Mouse (Mus musculus): ENCODE measurements around the gene Chrm5.
"Not testable (repeated sequence)": the region's sequence is repeated elsewhere in the genome, so short reads cannot be mapped to it uniquely, and the experiment has no call there.

Gene Chrm5

GRCm38 (mm10) chr2:112482533-112483333 lies 2.2 kb upstream of the Chrm5 start:
- DNase-seq (ENCODE audit: low read depth, low spot score), result no peak

DNA sequence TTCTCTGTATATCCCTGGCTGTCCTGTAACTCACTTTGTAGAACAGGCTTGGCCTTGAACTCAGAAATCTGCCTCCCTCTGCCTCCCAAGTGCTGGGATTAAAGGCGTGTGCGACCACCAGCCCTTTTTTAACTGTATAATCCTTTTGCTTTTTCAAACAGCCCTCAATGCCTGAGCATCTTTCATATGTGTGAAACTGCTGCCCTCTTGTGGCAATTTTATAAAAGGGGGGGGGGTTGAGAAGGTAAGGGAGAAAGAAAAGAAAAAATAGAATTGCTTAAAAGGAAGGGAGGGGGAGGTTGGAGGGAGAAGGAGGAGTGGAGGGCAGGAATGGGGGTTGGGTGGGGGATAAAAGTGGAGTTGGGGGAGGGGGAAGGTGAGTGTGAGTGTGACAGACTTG lies 995 bp upstream of the Chrm5 start:
- DNase-seq (ENCODE audit: low read depth, low spot score), result no peak

- no peak for DNase-seq (ENCODE audit: low read depth, low spot score)
These were observed 4.0 kb downstream of the Chrm5 start for GRCm38 (mm10) chr2:112476554-112476953.

DNA sequence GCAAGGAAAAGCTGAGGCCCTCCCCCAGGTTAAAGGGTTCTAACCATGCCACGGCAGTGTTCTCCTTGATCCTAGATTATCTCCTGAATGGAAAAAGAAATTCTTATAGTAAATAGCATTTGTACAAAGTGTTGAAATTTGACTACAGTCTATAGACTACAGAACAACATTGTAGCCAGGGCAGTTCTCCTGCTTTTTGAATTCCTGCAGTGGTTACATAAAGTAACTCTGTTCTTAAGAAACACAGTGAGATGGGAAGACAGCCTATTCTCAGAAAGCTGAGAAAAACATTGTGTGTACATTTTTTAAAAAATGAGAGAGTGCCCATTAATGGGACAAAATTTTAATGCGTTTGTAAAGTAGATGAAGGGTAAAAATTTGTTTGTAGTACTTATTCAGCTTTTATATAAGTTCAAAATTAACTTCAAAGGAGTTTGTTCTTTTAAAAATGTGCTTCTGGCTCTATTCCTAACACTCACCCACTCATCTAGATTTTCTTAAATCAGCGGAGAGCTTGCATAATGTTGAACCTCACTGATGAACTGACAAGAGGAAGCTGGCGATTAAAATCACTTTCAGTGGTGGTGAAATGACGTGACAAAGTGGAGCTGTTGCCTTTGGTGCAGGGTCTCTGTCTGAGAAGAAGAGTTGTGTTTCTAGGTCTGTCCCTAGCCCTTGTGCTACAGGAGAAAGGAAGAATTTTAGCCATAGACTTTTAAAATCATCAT lies 5.4 kb downstream of the Chrm5 start:
- DNase-seq (ENCODE audit: low read depth, low spot score), result no peak

GRCm38 (mm10) chr2:112472076-112472475 lies 8.5 kb downstream of the Chrm5 start:
- no peak for DNase-seq (ENCODE audit: low read depth, low spot score)

GRCm38 (mm10) chr2:112470961-112471381 lies 9.6 kb downstream of the Chrm5 start:
- DNase-seq (ENCODE audit: low read depth, low spot score), result no peak

- DNase-seq (ENCODE audit: low read depth, low spot score), result no peak
These were observed 11.0 kb downstream of the Chrm5 start for GRCm38 (mm10) chr2:112469542-112469941.

GRCm38 (mm10) chr2:112460557-112460956 lies 20.0 kb downstream of the Chrm5 start:
- DNase-seq (ENCODE audit: low read depth, low spot score), result no peak

- peak; percentile 85 for DNase-seq (ENCODE audit: low read depth, low spot score)
These were observed 25.6 kb downstream of the Chrm5 start, which contains the start of gene Emc7 for GRCm38 (mm10) chr2:112454862-112455564. Gene Emc7, plus strand, starts transcription at chr2:112454997.

- no peak for DNase-seq (ENCODE audit: low read depth, low spot score)
These were observed 26.3 kb downstream of the Chrm5 start for GRCm38 (mm10) chr2:112454125-112454861.

DNA sequence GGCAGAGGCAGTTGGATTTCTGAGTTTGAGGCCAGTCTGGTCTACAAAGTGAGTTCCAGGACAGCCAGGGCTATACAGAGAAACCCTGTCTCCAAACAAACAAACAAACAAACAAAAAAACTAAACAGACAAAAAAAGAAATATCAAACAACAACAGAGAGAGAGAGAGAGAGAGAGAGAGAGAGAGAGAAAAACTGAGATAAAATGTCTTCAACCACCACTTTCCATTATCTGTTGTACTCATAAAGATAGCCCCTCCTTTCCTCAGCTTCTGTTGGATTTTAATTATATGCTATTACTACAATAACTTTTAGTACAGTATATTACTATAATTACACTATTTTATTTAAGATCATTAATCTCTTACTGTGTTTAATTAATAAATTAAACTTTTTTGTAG lies 28.1 kb downstream of the Chrm5 start:
- not testable (repeated sequence) for DNase-seq (ENCODE audit: low read depth, low spot score)

DNA sequence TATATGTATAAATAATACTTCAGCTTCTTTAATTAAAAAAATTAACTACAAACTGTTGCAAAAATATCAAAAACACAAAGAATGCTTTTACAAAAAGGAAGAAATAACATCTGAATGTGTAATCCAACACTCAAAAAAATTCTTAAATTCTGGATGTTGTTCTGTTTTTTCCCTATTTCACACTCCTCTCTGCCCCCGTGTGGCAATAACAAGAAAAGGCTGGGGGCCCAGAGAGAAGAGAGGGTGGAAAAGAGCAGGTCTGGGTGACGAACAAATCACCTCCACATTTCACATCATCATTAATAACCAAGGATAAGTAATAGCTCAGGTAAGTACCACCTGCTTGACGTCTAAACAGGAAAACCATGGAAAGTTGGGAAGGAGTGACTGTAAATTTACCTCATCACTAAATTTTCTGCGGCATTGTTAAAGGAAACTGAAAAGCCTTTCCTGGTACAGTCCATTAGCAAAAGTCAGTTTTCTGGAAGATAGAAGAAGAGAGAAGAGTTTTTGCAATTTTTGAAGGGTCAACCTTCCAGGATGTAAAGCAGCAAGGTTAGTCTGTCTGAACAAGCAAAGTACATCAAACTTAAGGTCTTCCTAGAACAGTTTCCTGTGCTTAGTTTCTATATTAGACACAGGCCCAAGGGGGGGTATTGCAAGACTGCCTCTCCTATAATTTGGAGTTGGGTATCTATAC lies 30.8 kb downstream of the Chrm5 start:
- no peak for DNase-seq (ENCODE audit: low read depth, low spot score)

DNA sequence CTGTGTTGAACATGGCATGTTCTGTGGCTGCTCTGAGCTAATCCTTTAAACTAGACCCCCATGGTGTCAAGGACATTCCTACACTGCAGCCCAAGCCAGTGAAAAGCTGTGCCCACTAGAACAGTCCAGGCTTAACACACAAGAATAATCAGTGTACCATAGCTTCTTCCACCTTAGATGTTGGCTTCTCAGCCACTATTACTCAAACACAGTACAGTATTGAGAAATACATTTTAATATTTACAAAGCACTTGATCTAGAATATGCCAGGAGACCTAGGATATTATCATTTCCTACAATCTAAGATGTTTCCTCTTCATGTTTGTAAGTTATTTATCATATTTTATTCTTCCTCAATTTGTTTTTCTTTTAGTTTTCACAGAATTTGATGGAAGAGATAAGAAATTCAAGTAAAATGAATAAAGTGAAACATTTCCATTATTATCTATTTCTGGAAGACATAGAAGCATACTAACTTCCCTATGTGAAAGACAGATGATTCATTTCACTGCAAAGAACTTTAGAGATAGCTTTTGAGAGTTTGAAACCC lies 32.0 kb downstream of the Chrm5 start:
- DNase-seq (ENCODE audit: low read depth, low spot score), result no peak

GRCm38 (mm10) chr2:112448046-112448445 lies 32.5 kb downstream of the Chrm5 start:
- not testable (repeated sequence) for DNase-seq (ENCODE audit: low read depth, low spot score)

GRCm38 (mm10) chr2:112445511-112445910 lies 35.1 kb downstream of the Chrm5 start:
- no peak for DNase-seq (ENCODE audit: low read depth, low spot score)

- no peak for DNase-seq (ENCODE audit: low read depth, low spot score)
These were observed 37.1 kb downstream of the Chrm5 start for GRCm38 (mm10) chr2:112443491-112443890.

GRCm38 (mm10) chr2:112437589-112437988 lies 43.0 kb downstream of the Chrm5 start:
- DNase-seq (ENCODE audit: low read depth, low spot score), result no peak

GRCm38 (mm10) chr2:112436292-112436691 lies 44.3 kb downstream of the Chrm5 start:
- no peak for DNase-seq (ENCODE audit: low read depth, low spot score)

GRCm38 (mm10) chr2:112433359-112433758 lies 47.2 kb downstream of the Chrm5 start:
- no peak for DNase-seq (ENCODE audit: low read depth, low spot score)

GRCm38 (mm10) chr2:112432523-112432922 lies 48.0 kb downstream of the Chrm5 start:
- no peak for DNase-seq (ENCODE audit: low read depth, low spot score)

GRCm38 (mm10) chr2:112430403-112430802 lies 50.2 kb downstream of the Chrm5 start:
- DNase-seq (ENCODE audit: low read depth, low spot score), result no peak
